Mouse (Mus musculus): Measurements from ENCODE around the gene Kctd2. TPM values are rescaled to one million over a fixed set of nuclear protein-coding genes. Genes with fewer than 3 reads are reported as not detected.
"Not testable (repeated sequence)": the region's sequence is repeated elsewhere in the genome, so short reads cannot be mapped to it uniquely, and the experiment has no call there.

Kctd2 gene
- polyA plus RNA-seq, 1 experiment from 2014 or later = 17.5 TPM

- Histone ChIP-seq H3K27me3 (replicated peaks) (no peaks in the 10 kb centered on the region), H3K4me3 (peak within 1 kb of the TSS; percentile 94), H3K27ac (ENCODE audit: poor library complexity, severe bottlenecking) (peak within 1 kb of the TSS; percentile 76), H3K9me3 (replicated peaks) (no peaks in the 10 kb centered on the region), H3K36me3 (no peaks in the 10 kb centered on the region), H3K4me1 (replicated peaks) (peaks cover 40% of the 10 kb centered on the region), H3K4me2 (peak within 1 kb of the TSS; percentile 97), H3K9ac (peak within 1 kb of the TSS; percentile 85)
- WGBS = under 1% methylated on average over 26 of the region's 26 CpGs
- peak; percentile 93 for ATAC-seq (ENCODE audit: insufficient number of reproducible peaks, low FRiP score)
Measured at GRCm38 (mm10) chr11:115475025-115475757, 55.3 kb downstream of the Kctd2 start, which contains the start of gene Armc7. Armc7 (plus strand) TSS chr11:115475667.

GRCm38 (mm10) chr11:115475758-115476237 lies 55.9 kb downstream of the Kctd2 start:
- Histone ChIP-seq H3K27me3 (replicated peaks) (no peaks in the 10 kb centered on the region), H3K9me3 (replicated peaks) (no peaks in the 10 kb centered on the region), H3K4me1 (replicated peaks) (peaks cover 40% of the 10 kb centered on the region), H3K27ac (ENCODE audit: poor library complexity, severe bottlenecking) (0 out of 2 replicates have a peak overlapping the region, but pooled peaks have one; percentile 14), H3K9ac (peak overlapping the region; percentile 85), H3K4me2 (peak overlapping the region; percentile 97), H3K36me3 (no peaks in the 10 kb centered on the region), H3K4me3 (peak overlapping the region; percentile 94)
- 0 out of 2 replicates have a peak, but pooled peaks have one; percentile 6 for ATAC-seq (ENCODE audit: insufficient number of reproducible peaks, low FRiP score)
- WGBS = 4% methylated on average over 28 of the region's 28 CpGs

GRCm38 (mm10) chr11:115476630-115477029 lies 56.7 kb downstream of the Kctd2 start:
- peak overlapping the region; percentile 97 for H3K4me2 ChIP-seq
- not testable (repeated sequence) for H3K27ac ChIP-seq (ENCODE audit: poor library complexity, severe bottlenecking); ATAC-seq (ENCODE audit: insufficient number of reproducible peaks, low FRiP score)

GRCm38 (mm10) chr11:115477388-115477787 lies 57.5 kb downstream of the Kctd2 start:
- not testable (repeated sequence) for H3K9ac ChIP-seq; H3K27me3 ChIP-seq (replicated peaks); H3K36me3 ChIP-seq; H3K4me3 ChIP-seq; ATAC-seq (ENCODE audit: insufficient number of reproducible peaks, low FRiP score); H3K27ac ChIP-seq (ENCODE audit: poor library complexity, severe bottlenecking); H3K9me3 ChIP-seq (replicated peaks)
- WGBS = 80% methylated on average over 7 of the region's 7 CpGs
- peaks cover 40% of the 10 kb centered on the region for H3K4me1 ChIP-seq (replicated peaks)
- H3K4me2 ChIP-seq = peak overlapping the region; percentile 97; the same call in 1 of the 2 replicates

More at GRCm38 (mm10) chr11:115476630-115477029, 56.7 kb downstream of the Kctd2 start:
- WGBS = 77% methylated on average over 4 of the region's 4 CpGs
- H3K4me1 ChIP-seq (replicated peaks) = peaks cover 40% of the 10 kb centered on the region
- H3K36me3 ChIP-seq; H3K27me3 ChIP-seq (replicated peaks); H3K9me3 ChIP-seq (replicated peaks); H3K4me3 ChIP-seq: not testable (repeated sequence)
- peak overlapping the region; percentile 85; the same call in 1 of the 2 replicates for H3K9ac ChIP-seq

- 81% methylated on average over 9 of the region's 9 CpGs for WGBS
Measured at GRCm38 (mm10) chr11:115478296-115478938, 58.5 kb downstream of the Kctd2 start.

More at GRCm38 (mm10) chr11:115478296-115478938, 58.5 kb downstream of the Kctd2 start:
- Histone ChIP-seq H3K27me3 (replicated peaks) (no peaks in the 10 kb centered on the region), H3K27ac (ENCODE audit: poor library complexity, severe bottlenecking) (no peak overlapping the region), H3K36me3 (no peaks in the 10 kb centered on the region), H3K9me3 (replicated peaks) (no peaks in the 10 kb centered on the region), H3K9ac (no peak overlapping the region), H3K4me3 (no peak overlapping the region), H3K4me2 (no peak overlapping the region), H3K4me1 (replicated peaks) (peaks cover 30% of the 10 kb centered on the region)
- no peak for ATAC-seq (ENCODE audit: insufficient number of reproducible peaks, low FRiP score)

Small RNAs within 50 kb of the gene (microRNA-seq; reads per million reads assigned to microRNA genes)
- gene Mir3968 = not detected

Other genes with a start within 250 kb of the Kctd2 start
- 8.4 TPM in 2 replicates for gene Tmem104, start 232.6 kb upstream of the Kctd2 start, polyA plus RNA-seq (2016; fragmentation: Nextera tagmentation; extraction: Ambion mirVana)
- gene Nat9, start 232.3 kb upstream of the Kctd2 start, polyA plus RNA-seq (2016; fragmentation: Nextera tagmentation; extraction: Ambion mirVana) = 13.1 and 13.3 TPM in 2 replicates
- gene Grin2c, start 152.9 kb upstream of the Kctd2 start, polyA plus RNA-seq (2016; fragmentation: Nextera tagmentation; extraction: Ambion mirVana) = 0.15 and 0.21 TPM in 2 replicates
- 11.3 and 12.3 TPM in 2 replicates for gene Fdxr, start 143.1 kb upstream of the Kctd2 start, polyA plus RNA-seq (2016; fragmentation: Nextera tagmentation; extraction: Ambion mirVana)
- gene Fads6, start 122.5 kb upstream of the Kctd2 start, polyA plus RNA-seq (2016; fragmentation: Nextera tagmentation; extraction: Ambion mirVana) = 0.51 and 0.86 TPM in 2 replicates
- gene Otop2, start 113.0 kb upstream of the Kctd2 start, polyA plus RNA-seq (2016; fragmentation: Nextera tagmentation; extraction: Ambion mirVana) = not detected in 2 replicates
- 0.06 and 0.08 TPM in 2 replicates for gene Ush1g, start 98.1 kb upstream of the Kctd2 start, polyA plus RNA-seq (2016; fragmentation: Nextera tagmentation; extraction: Ambion mirVana)
- not detected in 2 replicates for gene Otop3, start 85.4 kb upstream of the Kctd2 start, polyA plus RNA-seq (2016; fragmentation: Nextera tagmentation; extraction: Ambion mirVana)
- gene Hid1, start 52.4 kb upstream of the Kctd2 start, polyA plus RNA-seq (2016; fragmentation: Nextera tagmentation; extraction: Ambion mirVana) = 6.0 and 7.4 TPM in 2 replicates
- 9.0 and 9.5 TPM in 2 replicates for gene Cdr2l, start 38.2 kb upstream of the Kctd2 start, polyA plus RNA-seq (2016; fragmentation: Nextera tagmentation; extraction: Ambion mirVana)
- gene Mrpl58, start 16.4 kb upstream of the Kctd2 start, polyA plus RNA-seq (2016; fragmentation: Nextera tagmentation; extraction: Ambion mirVana) = 156 and 162 TPM in 2 replicates
- 1,576 and 1,627 TPM in 2 replicates for gene Atp5h, start 166 bp upstream of the Kctd2 start, polyA plus RNA-seq (2016; fragmentation: Nextera tagmentation; extraction: Ambion mirVana)
- 0.19 and 0.35 TPM in 2 replicates for gene Trim80, start 20.4 kb downstream of the Kctd2 start, polyA plus RNA-seq (2016; fragmentation: Nextera tagmentation; extraction: Ambion mirVana)
- gene Slc16a5, start 42.3 kb downstream of the Kctd2 start, polyA plus RNA-seq (2016; fragmentation: Nextera tagmentation; extraction: Ambion mirVana) = 0.17 TPM in 1 of 2 replicates, not detected in the other
- 5.8 and 6.4 TPM in 2 replicates for gene Armc7, start 55.5 kb downstream of the Kctd2 start, polyA plus RNA-seq (2016; fragmentation: Nextera tagmentation; extraction: Ambion mirVana)
- 56.2 and 58.2 TPM in 2 replicates for gene Nt5c, start 71.7 kb downstream of the Kctd2 start, polyA plus RNA-seq (2016; fragmentation: Nextera tagmentation; extraction: Ambion mirVana)
- 413 and 440 TPM in 2 replicates for gene Jpt1, start 94.3 kb downstream of the Kctd2 start, polyA plus RNA-seq (2016; fragmentation: Nextera tagmentation; extraction: Ambion mirVana)
- gene Sumo2, start 116.1 kb downstream of the Kctd2 start, polyA plus RNA-seq (2016; fragmentation: Nextera tagmentation; extraction: Ambion mirVana) = 673 and 675 TPM in 2 replicates
- 117 and 132 TPM in 2 replicates for gene Nup85, start 144.3 kb downstream of the Kctd2 start, polyA plus RNA-seq (2016; fragmentation: Nextera tagmentation; extraction: Ambion mirVana)
- 90.4 and 95.4 TPM in 2 replicates for gene Mrps7, start 183.8 kb downstream of the Kctd2 start, polyA plus RNA-seq (2016; fragmentation: Nextera tagmentation; extraction: Ambion mirVana)
- gene Gga3, start 183.9 kb downstream of the Kctd2 start, polyA plus RNA-seq (2016; fragmentation: Nextera tagmentation; extraction: Ambion mirVana) = 19.2 and 21.9 TPM in 2 replicates
- gene Mif4gd, start 192.8 kb downstream of the Kctd2 start, polyA plus RNA-seq (2016; fragmentation: Nextera tagmentation; extraction: Ambion mirVana) = 20.9 and 22.0 TPM in 2 replicates
- 39.9 and 42.1 TPM in 2 replicates for gene Slc25a19, start 208.2 kb downstream of the Kctd2 start, polyA plus RNA-seq (2016; fragmentation: Nextera tagmentation; extraction: Ambion mirVana)